Mouse (Mus musculus) MEL (cell line): Measurements from ENCODE around the gene Znrf1. TPM values are rescaled to one million over a fixed set of nuclear protein-coding genes. Genes with fewer than 3 reads are reported as not detected.

Experiments
- DNase-seq: peaks from one replicate; pipeline ENCODE4 v3.0.0; 2011; ENCODE audit warnings: low read depth, low spot score
- H3K27ac ChIP-seq: 2 replicates; pipeline ENCODE4 v1.5.1; 2012; ENCODE audit warnings: low read depth, mild to moderate bottlenecking, control low read depth, low read length, moderate library complexity; ENCODE audit not compliant: control insufficient read depth
- H3K27me3 ChIP-seq, 2 experiments: fragments of 150-350 bp in 1 of 2; sonication (generic) in 1 of 2; 2 replicates each; pipeline ENCODE4 v1.6.1; 2012; ENCODE audit warnings: low read length in 2 of 2, mild to moderate bottlenecking in 2 of 2, improper control_type of control experiment in 1 of 2, moderate library complexity in 1 of 2; ENCODE audit not compliant: insufficient read depth in 2 of 2, control insufficient read depth in 1 of 2
- H3K36me3 ChIP-seq, 2 experiments: 2 replicates each; pipeline ENCODE4 v1.6.1; 2012 to 2014; ENCODE audit warnings: low read length in 2 of 2, improper control_type of control experiment in 1 of 2, inconsistent platforms in 1 of 2, mild to moderate bottlenecking in 1 of 2; ENCODE audit not compliant: insufficient read depth in 2 of 2, control insufficient read depth in 1 of 2
- H3K4me1 ChIP-seq, 2 experiments: fragments of 150-350 bp in 1 of 2; sonication (generic) in 1 of 2; 2 replicates each; pipeline ENCODE4 v1.6.1; 2012; ENCODE audit warnings: low read length in 2 of 2, improper control_type of control experiment in 1 of 2, mild to moderate bottlenecking in 1 of 2; ENCODE audit not compliant: insufficient read depth in 2 of 2, control insufficient read depth in 1 of 2
- H3K4me3 ChIP-seq, 2 experiments: fragments of 150-350 bp in 1 of 2; sonication (generic) in 1 of 2; 2 replicates each; pipeline ENCODE4 v1.5.1; 2012; ENCODE audit warnings: low read depth in 2 of 2, low read length in 2 of 2, mild to moderate bottlenecking in 2 of 2, moderate library complexity in 2 of 2, control low read depth in 1 of 2, improper control_type of control experiment in 1 of 2; ENCODE audit not compliant: control insufficient read depth in 1 of 2, insufficient read depth in 1 of 2
- H3K79me2 ChIP-seq: 2 replicates; pipeline ENCODE4 v1.6.1; 2012; ENCODE audit warnings: mild to moderate bottlenecking, low read length, moderate library complexity; ENCODE audit not compliant: control insufficient read depth, poor library complexity, insufficient read depth
- H3K9ac ChIP-seq: 2 replicates; pipeline ENCODE4 v1.6.1; 2012; ENCODE audit warnings: low read depth, mild to moderate bottlenecking, control low read depth, low read length, moderate library complexity; ENCODE audit not compliant: control insufficient read depth, poor library complexity, severe bottlenecking
- H3K9me3 ChIP-seq: fragments of 150-350 bp; sonication (generic); replicated peaks from 2 replicates; pipeline ENCODE4 v1.6.1; 2012; ENCODE audit warnings: mild to moderate bottlenecking, low read length, improper control_type of control experiment, moderate library complexity; ENCODE audit not compliant: insufficient read depth
- CHD1 ChIP-seq: IDR thresholded peaks from 2 replicates; pipeline ENCODE4 v1.6.1; 2012; ENCODE audit warnings: low read depth, mild to moderate bottlenecking, inconsistent platforms, low read length, improper control_type of control experiment
- CTCF ChIP-seq, 3 experiments: IDR thresholded peaks in 2 of 3; conservative IDR thresholded peaks in 1 of 3; 2 replicates each; pipeline ENCODE4 v1.5.1; 2011 to 2012; ENCODE audit warnings: low read length in 3 of 3, low read depth in 2 of 3, mild to moderate bottlenecking in 2 of 3, improper control_type of control experiment in 1 of 3, inconsistent platforms in 1 of 3, mixed read lengths in 1 of 3, moderate library complexity in 1 of 3; ENCODE audit not compliant: control insufficient read depth in 1 of 3, insufficient read depth in 1 of 3, poor library complexity in 1 of 3, severe bottlenecking in 1 of 3
- E2F4 ChIP-seq: IDR thresholded peaks from 2 replicates; pipeline ENCODE4 v1.6.1; 2011; ENCODE audit warnings: low read depth, low read length, improper control_type of control experiment, borderline replicate concordance
- ELF1 ChIP-seq: IDR thresholded peaks from 2 replicates; pipeline ENCODE4 v1.6.1; 2014; ENCODE audit warnings: low read depth, mild to moderate bottlenecking, inconsistent platforms, low read length, improper control_type of control experiment, moderate library complexity
- EP300 ChIP-seq, 2 experiments: IDR thresholded peaks; 2 replicates each; pipeline ENCODE4 v1.6.1; 2011; ENCODE audit warnings: improper control_type of control experiment in 2 of 2, low read length in 2 of 2, low read depth in 1 of 2, mild to moderate bottlenecking in 1 of 2
- ETS1 ChIP-seq: IDR thresholded peaks from 2 replicates; pipeline ENCODE4 v1.6.1; 2012; ENCODE audit warnings: low read depth, mild to moderate bottlenecking, inconsistent platforms, low read length, improper control_type of control experiment, moderate library complexity
- HCFC1 ChIP-seq: IDR thresholded peaks from 2 replicates; pipeline ENCODE4 v1.6.1; 2012; ENCODE audit warnings: low read depth, mild to moderate bottlenecking, inconsistent platforms, low read length, improper control_type of control experiment, moderate library complexity
- JUND ChIP-seq: IDR thresholded peaks from 2 replicates; pipeline ENCODE4 v1.6.1; 2011; ENCODE audit warnings: low read depth, mild to moderate bottlenecking, improper control_type of control experiment, low read length
- MAX ChIP-seq: IDR thresholded peaks from 2 replicates; pipeline ENCODE4 v1.6.1; 2011; ENCODE audit warnings: low read length, improper control_type of control experiment
- MAZ ChIP-seq: IDR thresholded peaks from 2 replicates; pipeline ENCODE4 v1.6.1; 2012; ENCODE audit warnings: low read depth, mild to moderate bottlenecking, inconsistent platforms, low read length, improper control_type of control experiment
- MXI1 ChIP-seq: IDR thresholded peaks from 2 replicates; pipeline ENCODE4 v1.6.1; 2011; ENCODE audit warnings: mild to moderate bottlenecking, low read depth, low read length, improper control_type of control experiment
- MYB ChIP-seq: IDR thresholded peaks from 2 replicates; pipeline ENCODE4 v1.6.1; 2011; ENCODE audit warnings: mild to moderate bottlenecking, low read depth, low read length, improper control_type of control experiment
- NELFE ChIP-seq: IDR thresholded peaks from 2 replicates; pipeline ENCODE4 v1.6.1; 2011; ENCODE audit warnings: low read depth, low read length, improper control_type of control experiment
- NRF1 ChIP-seq: IDR thresholded peaks from 2 replicates; pipeline ENCODE4 v1.6.1; 2014; ENCODE audit warnings: low read depth, mild to moderate bottlenecking, inconsistent platforms, low read length, improper control_type of control experiment, moderate library complexity; ENCODE audit not compliant: poor library complexity, insufficient read depth, severe bottlenecking
- POLR2AphosphoS2 ChIP-seq: IDR thresholded peaks from 2 replicates; pipeline ENCODE4 v1.6.1; 2011; ENCODE audit warnings: low read length, improper control_type of control experiment
- POLR2AphosphoS5 ChIP-seq: IDR thresholded peaks from 2 replicates; pipeline ENCODE4 v1.6.1; 2012; ENCODE audit warnings: low read depth, borderline replicate concordance, mild to moderate bottlenecking, inconsistent platforms, low read length, moderate library complexity, mixed read lengths
- RAD21 ChIP-seq: IDR thresholded peaks from 2 replicates; pipeline ENCODE4 v1.6.1; 2011; ENCODE audit warnings: mild to moderate bottlenecking, low read depth, low read length, improper control_type of control experiment
- SMC3 ChIP-seq: IDR thresholded peaks from 2 replicates; pipeline ENCODE4 v1.6.1; 2011; ENCODE audit warnings: low read depth, low read length, improper control_type of control experiment
- TAL1 ChIP-seq: IDR thresholded peaks from 2 replicates; pipeline ENCODE4 v1.6.1; 2012; ENCODE audit warnings: mild to moderate bottlenecking, inconsistent platforms, low read length, moderate library complexity, mixed read lengths
- TBP ChIP-seq: IDR thresholded peaks from 2 replicates; pipeline ENCODE4 v1.8.0; 2011; ENCODE audit warnings: low read depth, low read length, improper control_type of control experiment
- ZC3H11A ChIP-seq: IDR thresholded peaks from 2 replicates; pipeline ENCODE4 v1.6.1; 2012; ENCODE audit warnings: low read depth, mild to moderate bottlenecking, inconsistent platforms, low read length, improper control_type of control experiment
- ZMIZ1 ChIP-seq: IDR thresholded peaks from 2 replicates; pipeline ENCODE4 v1.6.1; 2012; ENCODE audit warnings: low read depth, mild to moderate bottlenecking, inconsistent platforms, low read length, improper control_type of control experiment, moderate library complexity
- polyA plus RNA-seq, 2 experiments: library from polyadenylated mRNA; stranded (reverse) in 1 of 2; unstranded in 1 of 2; fragments of >175 nt in 1 of 2; fragments of >200 nt in 1 of 2; gene quantifications; 2 replicates each; pipeline versions ENCODE4 v1.2.1 to v1.2.4; 2012; ENCODE audit warnings: low replicate concordance in 2 of 2, low read depth in 1 of 2; ENCODE audit not compliant: insufficient read length in 2 of 2, insufficient read depth in 1 of 2, missing spikeins in 1 of 2
- total RNA-seq: library from RNA; depleted of rRNA; stranded (reverse); fragments of 300-350 nt; gene quantifications from 2 replicates; pipeline ENCODE4 v1.2.3, GENCODE M21; 2012

Gene Znrf1
- total and polyA plus RNA-seq, 3 experiments = 18.4 to 36.0 TPM; not detected in 1

DNA sequence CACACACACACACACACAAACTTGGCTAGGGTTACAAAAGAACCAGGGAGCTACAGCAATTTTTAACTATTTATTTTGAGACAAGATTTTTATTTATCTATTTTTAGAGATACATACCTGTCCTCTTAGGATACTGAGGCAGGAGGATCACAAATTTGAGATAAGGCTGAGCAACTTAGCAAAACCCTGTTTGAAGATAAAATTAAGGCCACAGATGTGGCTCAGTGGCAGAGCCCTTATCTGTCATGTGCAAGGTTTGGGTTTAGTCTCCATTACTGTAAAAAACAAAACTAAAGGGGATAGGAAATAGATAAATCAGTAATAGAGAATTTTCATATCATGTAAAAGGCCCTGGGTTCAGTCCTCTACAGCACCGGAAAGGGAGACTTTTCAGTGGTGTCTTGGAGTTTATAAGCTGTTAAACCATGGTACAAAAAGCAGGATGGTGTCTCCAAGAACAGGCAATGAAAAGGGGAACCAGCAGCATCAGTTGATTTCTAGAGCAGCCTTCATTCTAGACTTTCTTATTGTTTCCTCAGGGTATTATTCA is 51.7 kb downstream of the Znrf1 start (continued):
- no peak for TF ChIP-seq JUND
- no peak for TF ChIP-seq NRF1

GRCm38 (mm10) chr8:111588336-111588735 is 52.4 kb downstream of the Znrf1 start:
- DNase-seq = no peak
- H3K4me1 ChIP-seq = peaks cover 11 to 17% of the 10 kb centered on the region in 2 experiments
- H3K9ac ChIP-seq = no peak overlapping the region

GRCm38 (mm10) chr8:111590214-111590613 is 54.3 kb downstream of the Znrf1 start:
- Histone ChIP-seq H3K9ac (no peak overlapping the region), H3K27ac (no peak overlapping the region), H3K4me3 (no peak overlapping the region), H3K4me1 (peaks cover 21 to 31% of the 10 kb centered on the region in 2 experiments), H3K9me3 (no peaks in the 10 kb centered on the region), H3K79me2 (peaks cover 5% of the 10 kb centered on the region), H3K36me3 (peaks cover 0 to 29% of the 10 kb centered on the region in 2 experiments; a peak in 2 of 4 replicates), H3K27me3 (no peaks in the 10 kb centered on the region)
- no peak for TF ChIP-seq RAD21
- no peak for TF ChIP-seq JUND
- DNase-seq = no peak

More at GRCm38 (mm10) chr8:111588336-111588735, 52.4 kb downstream of the Znrf1 start:
- Histone ChIP-seq H3K4me3 (0 out of 4 replicates have a peak overlapping the region, but pooled peaks of 1 of the 2 experiments have one; percentile 1), H3K79me2 (peaks cover 2% of the 10 kb centered on the region), H3K27ac (peak overlapping the region; percentile 76)
- TF ChIP-seq POLR2AphosphoS5 (no peak), CHD1 (no peak), TAL1 (no peak), CTCF (IDR thresholded peaks at IDR 0.05 in 2 of 3, conservative IDR thresholded peaks at IDR 0.05 in 1 of 3; ENCODE audit: control insufficient read depth in 1 of 3, insufficient read depth in 1 of 3, low read depth in 2 of 3, low read length in 3 of 3, poor library complexity in 1 of 3, severe bottlenecking in 1 of 3) (no peak), RAD21 (no peak), ELF1 (no peak), ZC3H11A (no peak)
- TF ChIP-seq, all 39 proteins: peak for 0
- no peaks in the 10 kb centered on the region for H3K9me3 ChIP-seq
- H3K36me3 ChIP-seq = peaks cover 0 to 21% of the 10 kb centered on the region in 2 experiments; a peak in 2 of 4 replicates
- H3K27me3 ChIP-seq = no peaks in the 10 kb centered on the region

DNA sequence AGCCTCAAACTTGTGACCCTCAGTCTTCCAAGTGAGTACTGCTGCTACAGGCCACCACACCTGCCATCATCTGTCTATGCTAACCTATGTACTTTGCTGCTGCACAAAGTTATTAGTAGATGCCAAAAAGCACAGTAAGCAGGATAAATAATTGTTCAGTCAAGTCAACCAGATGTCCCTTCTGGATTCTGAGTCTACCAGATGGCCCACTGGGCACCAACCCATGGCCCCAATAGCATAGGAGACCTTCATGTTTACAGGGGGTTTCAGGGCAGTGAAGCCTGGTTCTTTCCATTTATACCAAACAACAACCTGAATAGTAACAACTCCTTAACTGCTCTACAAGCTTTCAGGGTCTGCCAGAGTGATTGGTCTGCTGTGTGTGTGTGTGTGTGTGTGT is 55.3 kb downstream of the Znrf1 start:
- TF ChIP-seq SMC3 (no peak), MYB (no peak), HCFC1 (no peak), ELF1 (no peak), NELFE (no peak), EP300 (IDR thresholded peaks at IDR 0.05; ENCODE audit: low read depth in 1 of 2, low read length in 2 of 2) (no peak), ETS1 (no peak), POLR2AphosphoS2 (no peak), ZMIZ1 (no peak), TAL1 (no peak), JUND (no peak), TBP (no peak), MXI1 (no peak), CTCF (IDR thresholded peaks at IDR 0.05 in 2 of 3, conservative IDR thresholded peaks at IDR 0.05 in 1 of 3; ENCODE audit: control insufficient read depth in 1 of 3, insufficient read depth in 1 of 3, low read depth in 2 of 3, low read length in 3 of 3, poor library complexity in 1 of 3, severe bottlenecking in 1 of 3) (no peak), E2F4 (no peak), MAZ (no peak), RAD21 (no peak), MAX (no peak)
- Histone ChIP-seq H3K9ac (no peak overlapping the region), H3K4me3 (no peak overlapping the region), H3K27ac (no peak overlapping the region), H3K36me3 (peaks cover 0 to 35% of the 10 kb centered on the region in 2 experiments; a peak in 2 of 4 replicates), H3K4me1 (peaks cover 25 to 35% of the 10 kb centered on the region in 2 experiments), H3K27me3 (no peaks in the 10 kb centered on the region), H3K9me3 (no peaks in the 10 kb centered on the region), H3K79me2 (peaks cover 5% of the 10 kb centered on the region)
- no peak for DNase-seq
